In the genomic region with DNA sequence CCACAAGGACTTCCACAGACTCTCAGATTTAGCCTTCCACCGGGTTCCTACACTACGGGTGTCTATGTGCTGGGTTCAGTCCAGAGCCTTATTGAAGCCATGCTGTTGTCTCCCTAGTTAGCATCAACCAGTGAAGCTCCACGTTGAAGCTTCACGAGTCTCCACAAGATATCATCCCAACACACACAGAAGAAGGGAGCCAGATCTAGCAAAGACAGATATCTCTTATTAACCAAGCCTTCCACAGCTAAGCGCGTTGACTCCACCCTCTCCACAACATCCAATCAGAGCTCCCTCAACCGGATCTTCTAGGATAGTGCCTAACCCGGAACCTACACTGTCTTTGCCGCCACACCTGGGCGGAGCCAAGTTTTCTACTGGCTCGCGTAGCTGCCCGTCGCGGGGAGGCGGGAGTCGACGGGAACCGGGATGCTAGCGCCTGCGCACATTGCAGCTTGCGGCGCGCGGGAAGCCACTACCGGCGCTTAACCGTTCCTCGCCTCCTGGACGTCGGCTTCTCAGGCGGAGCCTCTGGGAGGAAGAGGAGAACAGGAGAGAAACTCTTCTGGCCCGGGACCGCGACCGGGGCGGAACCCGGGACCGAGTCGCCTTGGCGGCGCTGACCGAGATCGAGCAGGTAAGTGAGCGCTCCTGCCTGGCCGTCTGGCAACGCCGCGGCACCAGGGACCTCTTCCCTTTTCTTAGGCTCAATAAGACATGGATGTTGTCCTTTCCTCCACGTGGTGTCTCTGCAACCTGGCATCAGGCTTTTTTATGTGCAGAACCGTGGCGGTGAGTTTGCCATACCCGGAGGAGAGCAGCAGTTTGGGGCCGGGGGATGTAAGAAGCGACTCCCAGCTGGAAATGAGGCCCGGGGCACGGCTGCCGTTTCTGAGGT, we compare ENCODE assay signal across 7 mouse cellular contexts. TPM values are rescaled to one million over a fixed set of nuclear protein-coding genes. Genes with fewer than 3 reads are reported as not detected.
A peak's percentile ranks its signal among the peaks of the same experiment; 100 is the strongest.
DNase-seq lines count a peak whose midpoint lies in the region; ATAC-seq lines count a peak whose summit lies in the region.

A gene (plus strand): TSS at position 403 of the 898 bp plus-strand sequence.

- H3K9ac ChIP-seq in intestine, embryonic 16.5 days (ENCODE audit: low read depth, low read length) = peak within 1 kb of the TSS; percentile 86
- H3K9ac ChIP-seq in midbrain, embryonic 11.5 days (ENCODE audit: low read length) = peak within 1 kb of the TSS; percentile 86

- intact Hi-C loops in left cerebral cortex, postnatal 36 days (cut with DNase I) = loop anchor here (10.0 kb wide), 1 partner anchor 182 kb away; no protein-coding TSS in a partner anchor

- under 1% methylated on average over 58 of the region's 58 CpGs for WGBS in intestine, embryonic 16.5 days
- WGBS in midbrain, embryonic 11.5 days = 1% methylated on average over 58 of the region's 58 CpGs

- 0 out of 2 replicates have a peak, but pooled peaks cover 3% of the 10 kb centered on the region for H3K36me3 ChIP-seq in intestine, embryonic 16.5 days (ENCODE audit: control insufficient read depth, insufficient read depth, low read length)
- peaks cover 4% of the 10 kb centered on the region; the same call in 1 of the 2 replicates for H3K36me3 ChIP-seq in midbrain, embryonic 11.5 days (ENCODE audit: control insufficient read depth, insufficient read depth, low read length)

- peak within 1 kb of the TSS; percentile 67 for H3K27ac ChIP-seq in intestine, embryonic 16.5 days (ENCODE audit: low read length)
- peak within 1 kb of the TSS; percentile 35; the same call in 1 of the 2 replicates for H3K27ac ChIP-seq in midbrain, embryonic 11.5 days (ENCODE audit: low read depth, low read length)

- peak within 1 kb of the TSS; percentile 77 for H3K4me3 ChIP-seq in intestine, embryonic 16.5 days (ENCODE audit: low read length)
- H3K4me3 ChIP-seq in midbrain, embryonic 11.5 days (ENCODE audit: low read depth, low read length) = peak within 1 kb of the TSS; percentile 88

- DNase-seq in adrenal gland, adult 8-10 months = peak; percentile 99
- peak; percentile 98 for DNase-seq in embryo, embryonic 9.5 days (ENCODE audit: extremely low spot score)
- peak; percentile 98 to 99 for DNase-seq in gastrocnemius, postnatal 4 days (ENCODE audit: low spot score in 2 of 2)
- peak; percentile 99 for DNase-seq in left cerebral cortex, postnatal 36 days (ENCODE audit: low spot score in 2 of 2)
- DNase-seq in midbrain, embryonic 11.5 days (ENCODE audit: low spot score, missing footprints) = peak; percentile 100
- peak; percentile 96 for DNase-seq in skeletal muscle tissue, adult 2 months (ENCODE audit: low read depth, low spot score)

- peaks cover 6% of the 10 kb centered on the region for H3K4me1 ChIP-seq in intestine, embryonic 16.5 days (ENCODE audit: control insufficient read depth, insufficient read depth, low read length)
- peaks cover 21% of the 10 kb centered on the region for H3K4me1 ChIP-seq in midbrain, embryonic 11.5 days (ENCODE audit: control insufficient read depth, insufficient read depth, low read length)

- no peaks in the 10 kb centered on the region for H3K27me3 ChIP-seq in intestine, embryonic 16.5 days (replicated peaks; ENCODE audit: control insufficient read depth, insufficient read depth, low read length)
- H3K27me3 ChIP-seq in midbrain, embryonic 11.5 days (ENCODE audit: control insufficient read depth, insufficient read depth, low read length) = no peaks in the 10 kb centered on the region

- H3K9me3 ChIP-seq in intestine, embryonic 16.5 days (ENCODE audit: control insufficient read depth, low read length) = no peaks in the 10 kb centered on the region
- no peaks in the 10 kb centered on the region for H3K9me3 ChIP-seq in midbrain, embryonic 11.5 days (ENCODE audit: control insufficient read depth, low read length)

- ATAC-seq in intestine, embryonic 16.5 days = peak; percentile 100
- ATAC-seq in midbrain, embryonic 11.5 days (ENCODE audit: low FRiP score) = peak; percentile 99

- peak within 1 kb of the TSS; percentile 79 for H3K4me2 ChIP-seq in intestine, embryonic 16.5 days (ENCODE audit: low read depth, low read length)
- peak within 1 kb of the TSS; percentile 65 for H3K4me2 ChIP-seq in midbrain, embryonic 11.5 days

RNA-seq across cellular contexts. Expression of the gene that starts here (rescaled TPM):
- 10 to 100 TPM; 17.4 to 22.0 (median 18.0) TPM for total RNA-seq in adrenal gland, adult 8-10 months (2022)
- total RNA-seq in gastrocnemius, postnatal 4 days (2021) = 10 to 100 TPM; 14.0 to 14.2 TPM
- 56.7 and 65.2 TPM in 2 replicates for polyA plus RNA-seq in intestine, embryonic 16.5 days (2015; fragmentation: Nextera tagmentation; extraction: Ambion mirVana)
- 10 to 100 TPM; 11.5 to 11.9 TPM for total RNA-seq in left cerebral cortex, postnatal 36 days (2021)
- polyA plus RNA-seq in midbrain, embryonic 11.5 days (2014; fragmentation: Nextera tagmentation; extraction: Ambion mirVana) = 122 and 133 TPM in 2 replicates

Comparison
In these comparisons a context has a peak if more than half of its experiments do, and no peak if none do; other contexts are left out.
1. Peak in every context shown above with its lines: DNase-seq, ATAC-seq, H3K4me3 ChIP-seq and H3K27ac ChIP-seq.